Mouse (Mus musculus) forebrain, embryonic 16.5 days (tissue): Measurements from ENCODE around the gene Gm37240. TPM values are rescaled to one million over a fixed set of nuclear protein-coding genes. Genes with fewer than 3 reads are reported as not detected.
A peak's percentile ranks its signal among the peaks of the same experiment; 100 is the strongest.

Source experiments
- ATAC-seq: fragments of 200-750 bp; cut with Nextera tagmentation; 2 replicates; pipeline ENCODE4 v1.8.0; 2017; ENCODE audit warnings: mild to moderate bottlenecking, moderate library complexity
- H3K27ac ChIP-seq: fragments of 300-500 bp; sonication (generic); 2 replicates; pipeline ENCODE4 v1.5.1; 2014; ENCODE audit warnings: low read length, control low read depth
- H3K27me3 ChIP-seq: fragments of 300-500 bp; sonication (generic); replicated peaks from 2 replicates; pipeline ENCODE4 v1.6.1; 2014; ENCODE audit warnings: low read length; ENCODE audit not compliant: control insufficient read depth, insufficient read depth
- H3K36me3 ChIP-seq: fragments of 300-500 bp; sonication (generic); 2 replicates; pipeline ENCODE4 v1.6.1; 2014; ENCODE audit not compliant: control insufficient read depth, insufficient read depth
- H3K4me1 ChIP-seq: fragments of 300-500 bp; sonication (generic); replicated peaks from 2 replicates; pipeline ENCODE4 v1.6.1; 2014; ENCODE audit warnings: low read length; ENCODE audit not compliant: control insufficient read depth, insufficient read depth
- H3K4me2 ChIP-seq: fragments of 300-500 bp; sonication (generic); 2 replicates; pipeline ENCODE4 v1.6.1; 2014; ENCODE audit warnings: mild to moderate bottlenecking, low read length, control low read depth
- H3K4me3 ChIP-seq: fragments of 300-500 bp; sonication (generic); replicated peaks from 2 replicates; pipeline ENCODE4 v1.5.1; 2014; ENCODE audit warnings: mild to moderate bottlenecking, low read length, control low read depth
- H3K9ac ChIP-seq: fragments of 300-500 bp; sonication (generic); replicated peaks from 2 replicates; pipeline ENCODE4 v1.6.1; 2014; ENCODE audit warnings: low read depth, low read length, control low read depth
- H3K9me3 ChIP-seq: fragments of 300-500 bp; sonication (generic); 2 replicates; pipeline ENCODE4 v1.6.1; 2016; ENCODE audit warnings: low read length; ENCODE audit not compliant: control insufficient read depth
- WGBS: fragments of 180-500 bp; shearing (Covaris S2); extraction: QIAGEN DNeasy Blood & Tissue Kit; methylation state at CpG from one replicate; pipeline ENCODE4 v1.1.7; 2014; 5-methylcytosine and 5-hydroxymethylcytosine counted together
- polyA plus RNA-seq: library from polyadenylated mRNA; unstranded; fragments of >200 nt; fragmentation: Nextera tagmentation; extraction: Ambion mirVana; gene quantifications from 2 replicates; pipeline ENCODE4 v1.2.1, GENCODE M21; 2015

Gene Gm37240
- polyA plus RNA-seq, 1 experiment from 2014 or later = 1.6 TPM

DNA sequence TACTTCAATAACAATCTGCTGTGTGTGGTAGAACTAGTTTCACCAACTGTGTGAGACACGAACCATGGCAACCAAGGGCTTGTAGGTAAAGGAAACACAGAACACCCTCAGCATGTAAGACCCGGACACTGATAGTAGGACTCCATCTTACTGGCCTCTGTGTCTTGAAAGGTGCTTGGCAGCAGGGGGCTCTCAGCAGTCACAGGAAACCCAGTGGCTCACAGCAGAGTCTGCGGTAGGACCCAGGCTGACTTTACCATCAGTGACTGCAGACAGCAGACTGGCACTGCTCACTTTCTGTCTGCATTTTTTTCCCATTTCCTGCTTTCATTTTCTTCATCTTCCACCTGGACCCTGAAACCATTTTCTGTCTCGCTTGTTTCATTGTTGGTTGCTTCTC is 1176.6 kb downstream of the Gm37240 start:
- WGBS = 88% methylated on average over 4 of the region's 4 CpGs
- Histone ChIP-seq H3K9me3 (peaks cover 4% of the 10 kb centered on the region; the same call in 1 of the 2 replicates), H3K27me3 (no peaks in the 10 kb centered on the region)

GRCm38 (mm10) chr3:84709967-84710366 is 1177.4 kb downstream of the Gm37240 start:
- Histone ChIP-seq H3K9ac (no peak overlapping the region), H3K27me3 (no peaks in the 10 kb centered on the region), H3K9me3 (peaks cover 4% of the 10 kb centered on the region; the same call in 1 of the 2 replicates), H3K4me1 (no peaks in the 10 kb centered on the region), H3K36me3 (no peaks in the 10 kb centered on the region), H3K4me3 (no peak overlapping the region), H3K4me2 (no peak overlapping the region), H3K27ac (no peak overlapping the region)
- 83% methylated on average over 8 of the region's 8 CpGs for WGBS
- no peak for ATAC-seq

More for the DNA sequence above, 1176.6 kb downstream of the Gm37240 start:
- Histone ChIP-seq H3K4me3 (no peak overlapping the region), H3K9ac (no peak overlapping the region), H3K4me1 (no peaks in the 10 kb centered on the region), H3K27ac (no peak overlapping the region), H3K36me3 (no peaks in the 10 kb centered on the region), H3K4me2 (no peak overlapping the region)
- no peak for ATAC-seq

DNA sequence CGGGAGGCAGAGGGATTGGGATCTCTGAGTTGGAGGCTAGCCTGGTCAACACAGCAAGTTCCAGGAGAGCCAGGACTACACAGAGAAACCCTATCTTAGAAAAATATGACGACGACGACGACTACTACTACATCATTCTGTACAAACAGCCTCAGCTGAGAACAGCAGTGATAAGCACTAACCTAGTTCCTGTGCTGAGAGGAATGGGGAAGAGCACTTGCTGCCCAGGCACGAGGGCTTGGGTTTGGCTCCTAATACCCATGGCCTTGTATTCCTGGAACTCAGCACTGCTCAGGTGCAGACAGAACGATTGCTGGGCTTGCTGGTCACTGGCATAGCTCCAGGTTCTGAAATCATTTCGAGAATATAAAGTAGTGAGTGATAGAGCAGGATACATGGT is 1178.2 kb downstream of the Gm37240 start:
- Histone ChIP-seq H3K9me3 (peaks cover 4% of the 10 kb centered on the region; the same call in 1 of the 2 replicates), H3K27ac (no peak overlapping the region), H3K4me1 (no peaks in the 10 kb centered on the region), H3K36me3 (no peaks in the 10 kb centered on the region), H3K9ac (no peak overlapping the region), H3K27me3 (no peaks in the 10 kb centered on the region), H3K4me3 (no peak overlapping the region), H3K4me2 (no peak overlapping the region)
- 81% methylated on average over 8 of the region's 8 CpGs for WGBS
- ATAC-seq = no peak

GRCm38 (mm10) chr3:84708469-84708868 is 1178.8 kb downstream of the Gm37240 start:
- Histone ChIP-seq H3K4me1 (no peaks in the 10 kb centered on the region), H3K9ac (no peak overlapping the region), H3K27ac (no peak overlapping the region), H3K4me3 (no peak overlapping the region), H3K27me3 (no peaks in the 10 kb centered on the region), H3K36me3 (no peaks in the 10 kb centered on the region), H3K9me3 (peaks cover 4% of the 10 kb centered on the region; the same call in 1 of the 2 replicates), H3K4me2 (no peak overlapping the region)
- ATAC-seq = no peak
- 85% methylated on average over 10 of the region's 10 CpGs for WGBS

DNA sequence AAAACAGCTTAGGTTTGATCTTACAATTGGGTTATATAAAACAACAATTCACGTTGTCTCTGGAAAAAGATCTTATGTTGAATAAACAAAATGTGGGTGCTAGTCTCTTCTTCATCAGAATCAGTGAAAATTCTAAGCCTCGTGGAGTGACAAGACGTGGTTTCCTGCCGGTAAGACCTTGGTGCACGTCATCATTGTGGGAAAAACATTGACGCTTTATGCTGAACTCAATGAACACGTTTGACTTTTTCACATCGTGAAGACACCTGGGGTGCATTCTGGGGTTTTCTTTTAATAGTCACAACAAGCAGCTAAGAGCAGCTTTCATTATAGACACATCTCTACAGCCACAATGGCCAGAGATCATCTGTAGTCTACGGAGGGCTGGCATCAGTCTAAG is 1182.1 kb downstream of the Gm37240 start:
- Histone ChIP-seq H3K4me3 (no peak overlapping the region), H3K36me3 (no peaks in the 10 kb centered on the region), H3K27ac (no peak overlapping the region), H3K9me3 (peaks cover 4% of the 10 kb centered on the region; the same call in 1 of the 2 replicates), H3K27me3 (no peaks in the 10 kb centered on the region), H3K9ac (no peak overlapping the region), H3K4me2 (no peak overlapping the region), H3K4me1 (peaks cover 2% of the 10 kb centered on the region; the same call in 1 of the 2 replicates)
- ATAC-seq = no peak
- 87% methylated on average over 9 of the region's 9 CpGs for WGBS

DNA sequence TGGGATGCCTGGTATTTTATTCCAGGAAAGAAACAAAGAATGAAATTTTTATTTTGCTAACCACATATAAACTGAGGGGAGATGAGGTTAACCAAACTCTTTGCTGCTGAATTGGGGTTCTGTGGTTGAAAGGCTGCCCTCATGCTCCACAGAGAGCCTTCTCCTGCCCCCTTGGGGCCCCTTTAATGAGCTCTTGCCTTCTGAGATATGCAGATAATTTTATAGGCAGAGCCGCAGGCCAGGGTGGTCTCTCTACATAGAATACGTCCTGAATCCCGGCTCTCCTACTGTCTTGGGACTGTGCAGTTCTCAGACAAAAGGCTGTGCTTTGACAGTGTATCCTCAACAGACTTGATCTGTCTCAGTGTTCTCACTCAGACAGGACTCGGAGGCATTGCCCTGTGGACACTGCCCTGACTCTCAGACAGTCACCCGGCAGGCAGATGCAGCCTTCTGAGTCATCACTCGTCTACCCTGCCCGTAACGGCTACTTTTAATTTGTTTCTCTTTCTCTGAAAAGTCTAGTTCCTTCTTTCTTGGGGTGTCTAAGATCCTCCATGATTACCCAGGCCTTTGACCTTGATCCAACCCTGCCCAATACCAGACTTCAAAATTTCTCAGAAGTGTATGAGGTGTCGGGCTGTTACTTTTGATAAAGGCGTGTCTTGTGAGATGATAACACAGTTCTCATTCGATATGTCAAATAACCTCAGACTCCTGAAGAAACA is 1184.1 kb downstream of the Gm37240 start:
- H3K4me3 ChIP-seq = no peak overlapping the region
- ATAC-seq = no peak
- no peaks in the 10 kb centered on the region for H3K27me3 ChIP-seq
- H3K36me3 ChIP-seq = no peaks in the 10 kb centered on the region
- H3K27ac ChIP-seq = no peak overlapping the region
- 87% methylated on average over 11 of the region's 11 CpGs for WGBS
- no peak overlapping the region for H3K9ac ChIP-seq
- H3K4me2 ChIP-seq = no peak overlapping the region
- H3K4me1 ChIP-seq = peaks cover 2% of the 10 kb centered on the region; the same call in 1 of the 2 replicates
- peaks cover 4% of the 10 kb centered on the region; the same call in 1 of the 2 replicates for H3K9me3 ChIP-seq

GRCm38 (mm10) chr3:84701964-84702363 is 1185.4 kb downstream of the Gm37240 start:
- ATAC-seq = no peak
- no peak overlapping the region for H3K27ac ChIP-seq
- H3K9me3 ChIP-seq = peaks cover under 1% of the 10 kb centered on the region; the same call in 1 of the 2 replicates
- no peaks in the 10 kb centered on the region for H3K27me3 ChIP-seq
- no peaks in the 10 kb centered on the region for H3K36me3 ChIP-seq
- no peak overlapping the region for H3K4me2 ChIP-seq
- WGBS = 57% methylated on average over 5 of the region's 5 CpGs
- H3K4me3 ChIP-seq = no peak overlapping the region
- H3K4me1 ChIP-seq = peaks cover 2% of the 10 kb centered on the region; the same call in 1 of the 2 replicates
- no peak overlapping the region for H3K9ac ChIP-seq

DNA sequence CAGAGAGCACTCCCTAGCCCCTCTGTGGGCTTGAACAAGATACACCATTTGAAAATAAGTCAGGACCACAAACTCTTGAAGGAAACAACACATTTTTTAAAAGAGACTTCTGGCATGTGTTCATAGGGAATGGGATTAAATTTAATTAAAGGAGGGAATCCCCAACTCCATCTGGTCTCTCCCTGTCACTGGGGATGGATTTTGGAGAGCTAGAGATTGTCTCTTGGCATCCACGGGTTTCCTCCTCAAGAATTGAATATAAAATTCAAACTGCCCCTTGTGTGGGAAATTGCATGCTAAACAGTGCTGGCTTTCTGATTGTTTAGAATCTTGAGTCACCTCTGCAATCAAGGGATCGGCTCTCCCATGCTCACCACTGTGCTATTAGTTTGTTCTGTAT is 1185.8 kb downstream of the Gm37240 start:
- H3K27me3 ChIP-seq = no peaks in the 10 kb centered on the region
- ATAC-seq = peak; percentile 59
- H3K36me3 ChIP-seq = no peaks in the 10 kb centered on the region
- H3K4me2 ChIP-seq = no peak overlapping the region
- no peak overlapping the region for H3K27ac ChIP-seq
- H3K4me1 ChIP-seq = peaks cover 6% of the 10 kb centered on the region
- 46% methylated on average over 2 of the region's 2 CpGs for WGBS
- no peak overlapping the region for H3K9ac ChIP-seq
- H3K4me3 ChIP-seq = no peak overlapping the region
- no peaks in the 10 kb centered on the region for H3K9me3 ChIP-seq

- H3K4me3 ChIP-seq = peak overlapping the region; percentile 17
- peak; percentile 46 for ATAC-seq
- no peaks in the 10 kb centered on the region for H3K9me3 ChIP-seq
- 0 out of 2 replicates have a peak overlapping the region, but pooled peaks have one; percentile 10 for H3K9ac ChIP-seq
- peaks cover 12% of the 10 kb centered on the region for H3K4me1 ChIP-seq
- H3K36me3 ChIP-seq = no peaks in the 10 kb centered on the region
- H3K27ac ChIP-seq = no peak overlapping the region
- peak overlapping the region; percentile 48 for H3K4me2 ChIP-seq
- WGBS = 12% methylated on average over 18 of the region's 18 CpGs
- no peaks in the 10 kb centered on the region; the same call in 1 of the 2 replicates for H3K27me3 ChIP-seq
These were observed 1190.8 kb downstream of the Gm37240 start for GRCm38 (mm10) chr3:84696428-84696917.
